Mouse (Mus musculus): ENCODE measurements at regions not wholly inside any gene's neighbourhood (a gene's known extent, or its start where the extent isn't known, plus 50 kb on each side); places are given as distances from the start of the nearest gene placed in this dataset.

DNA sequence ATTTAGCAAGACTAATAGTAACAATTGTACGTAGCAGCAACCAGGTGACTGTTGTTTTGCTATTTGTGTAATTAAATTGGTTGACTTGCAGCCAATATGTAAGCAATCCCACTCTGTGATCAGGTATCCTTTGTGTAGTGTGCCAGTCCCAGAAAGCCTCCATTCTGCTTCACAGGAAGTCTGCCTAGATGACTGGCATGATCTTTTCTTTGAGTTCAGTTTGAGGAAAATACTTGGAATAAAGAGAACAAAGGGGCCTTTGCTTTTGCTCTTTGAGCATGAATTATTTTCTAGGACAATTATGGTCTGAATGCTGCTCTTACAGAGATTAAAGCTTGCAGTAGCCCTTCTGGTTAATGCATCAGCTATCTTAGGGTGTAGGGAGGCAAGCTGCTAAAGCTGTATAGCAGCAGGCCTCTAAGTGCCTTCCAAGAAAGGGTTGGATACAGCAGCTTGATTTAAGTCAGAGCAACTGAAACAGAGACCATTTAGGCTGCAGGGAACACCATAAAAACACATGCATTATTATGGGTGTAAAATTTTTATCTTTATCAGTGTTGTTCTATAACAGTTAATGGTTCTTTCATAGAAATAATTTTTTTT is 271.3 kb upstream of the Slc39a10 start:
- TF ChIP-seq CTCF (IDR thresholded peaks at IDR 0.05; ENCODE audit: extremely low read depth, insufficient read depth, low read length) (no peak), POLR2A (IDR thresholded peaks at IDR 0.05; ENCODE audit: extremely low read depth, insufficient read depth, low read length) (no peak)
